Mouse (Mus musculus) myocyte (in vitro differentiated cells): Measurements from ENCODE around the gene Cog6.

Source experiments
- MYOD1 ChIP-seq, 3 experiments: IDR thresholded peaks; one replicate each; pipeline ENCODE4 v1.6.1; 2011; ENCODE audit warnings: control low read depth in 2 of 3, low read depth in 2 of 3, mild to moderate bottlenecking in 2 of 3, moderate library complexity in 1 of 3; ENCODE audit not compliant: insufficient read length in 2 of 3, control insufficient read depth in 1 of 3
- MYOG ChIP-seq, 3 experiments: IDR thresholded peaks; one replicate each; pipeline ENCODE4 v1.6.1; 2011; ENCODE audit warnings: control low read depth in 2 of 3, low read depth in 2 of 3, mild to moderate bottlenecking in 2 of 3; ENCODE audit not compliant: insufficient read length in 2 of 3, control insufficient read depth in 1 of 3, insufficient read depth in 1 of 3
- POLR2A ChIP-seq: IDR thresholded peaks from one replicate; pipeline ENCODE4 v1.6.1; 2011; ENCODE audit warnings: low read depth, mild to moderate bottlenecking, control low read depth, moderate library complexity; ENCODE audit not compliant: insufficient read length
- SRF ChIP-seq: IDR thresholded peaks from one replicate; pipeline ENCODE4 v1.6.1; 2011; ENCODE audit warnings: low read depth; ENCODE audit not compliant: control insufficient read depth, insufficient read length

DNA sequence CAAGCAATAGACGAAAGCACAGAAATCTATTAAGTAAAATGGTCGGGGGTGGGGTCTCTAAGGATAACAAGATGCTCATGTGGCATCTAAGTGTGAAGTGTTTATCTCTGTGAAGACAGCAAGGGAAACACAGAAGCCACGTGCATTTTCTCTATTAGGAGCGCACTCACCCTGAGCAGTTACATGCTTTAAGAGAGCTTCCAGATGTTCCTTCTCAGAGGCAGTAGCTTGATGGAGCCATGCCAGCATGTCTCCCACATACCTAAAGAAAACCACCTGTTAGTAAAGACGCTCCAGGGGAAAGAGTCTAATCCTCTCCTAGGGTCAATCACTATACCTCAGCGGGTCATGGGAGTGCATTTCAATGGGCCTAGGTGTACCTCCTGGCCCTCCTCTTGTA, 15.0 kb downstream of the Cog6 start:
- TF ChIP-seq MYOG (IDR thresholded peaks at IDR 0.05; ENCODE audit: control insufficient read depth in 1 of 3, insufficient read depth in 1 of 3, insufficient read length in 2 of 3, low read depth in 2 of 3) (no peak), POLR2A (no peak), SRF (no peak), MYOD1 (IDR thresholded peaks at IDR 0.05; ENCODE audit: control insufficient read depth in 1 of 3, insufficient read length in 2 of 3, low read depth in 2 of 3) (no peak)
